In genomic region chr17:3331721-3332461, GRCm38 (mm10) we compare ENCODE assay signal across 9 mouse cellular contexts. TPM values are rescaled to one million over a fixed set of nuclear protein-coding genes. Genes with fewer than 3 reads are reported as not detected.
A peak's percentile ranks its signal among the peaks of the same experiment; 100 is the strongest.
DNase-seq lines count a peak whose midpoint lies in the region; ATAC-seq lines count a peak whose summit lies in the region.
"Had no signal": no experiment of that assay in that cellular context is flagged by ENCODE, and none has a peak within 500 bp of the region (broad histone marks: within the 10 kb centered on the region; RNA-seq: fewer than 3 reads in every experiment).

No protein-coding gene starts in this region.

- H3K4me2 ChIP-seq in heart, embryonic 11.5 days: no peak overlapping the region
- H3K4me2 ChIP-seq in kidney, embryonic 15.5 days: no peak overlapping the region
- H3K4me2 ChIP-seq in liver, embryonic 11.5 days: no peak overlapping the region
- no peak overlapping the region for H3K4me2 ChIP-seq in intestine, embryonic 15.5 days (replicated peaks)

- no peak overlapping the region for H3K9ac ChIP-seq in heart, embryonic 11.5 days (ENCODE audit: low read depth, low read length)
- H3K9ac ChIP-seq in kidney, embryonic 15.5 days: no peak overlapping the region
- no peak overlapping the region for H3K9ac ChIP-seq in liver, embryonic 11.5 days (ENCODE audit: low read depth, low read length)
- H3K9ac ChIP-seq in intestine, embryonic 15.5 days: no peak overlapping the region

- H3K4me1 ChIP-seq in heart, embryonic 11.5 days (ENCODE audit: control insufficient read depth, insufficient read depth, low read length): no peaks in the 10 kb centered on the region
- H3K4me1 ChIP-seq in kidney, embryonic 15.5 days: peaks cover 15% of the 10 kb centered on the region
- H3K4me1 ChIP-seq in liver, embryonic 11.5 days (replicated peaks; ENCODE audit: control insufficient read depth, insufficient read depth, low read length): no peaks in the 10 kb centered on the region
- peaks cover 2% of the 10 kb centered on the region; the same call in 1 of the 2 replicates for H3K4me1 ChIP-seq in intestine, embryonic 15.5 days (replicated peaks)

- DNase-seq in heart, adult 18-20 months: peak; percentile 35 to 57
- peak; percentile 89 for DNase-seq in adrenal gland, adult 2 months
- peak; percentile 95 for DNase-seq in fibroblast of lung, adult 2 months (ENCODE audit: low read depth)
- peak; percentile 28 for DNase-seq in lung, postnatal 36 days
- DNase-seq in liver, embryonic 11.5 days (ENCODE audit: low spot score): no peak

- no peak overlapping the region for H3K4me3 ChIP-seq in heart, embryonic 11.5 days (ENCODE audit: low read depth, low read length)
- no peak overlapping the region for H3K4me3 ChIP-seq in kidney, embryonic 15.5 days (replicated peaks)
- H3K4me3 ChIP-seq in liver, embryonic 11.5 days (ENCODE audit: low read depth, low read length): no peak overlapping the region
- no peak overlapping the region for H3K4me3 ChIP-seq in intestine, embryonic 15.5 days (replicated peaks)
- H3K4me3 ChIP-seq: erythroblast, embryonic 14.5 days had no signal

- H3K36me3 ChIP-seq in heart, embryonic 11.5 days (ENCODE audit: control insufficient read depth, insufficient read depth, low read length): no peaks in the 10 kb centered on the region
- no peaks in the 10 kb centered on the region for H3K36me3 ChIP-seq in kidney, embryonic 15.5 days
- H3K36me3 ChIP-seq in liver, embryonic 11.5 days (ENCODE audit: control insufficient read depth, insufficient read depth, low read length): no peaks in the 10 kb centered on the region
- H3K36me3 ChIP-seq in intestine, embryonic 15.5 days: no peaks in the 10 kb centered on the region

- 75% methylated on average over 7 of the region's 7 CpGs for WGBS in heart, embryonic 11.5 days (ENCODE audit: insufficient replicate concordance)
- WGBS in kidney, embryonic 15.5 days: 49% methylated on average over 7 of the region's 7 CpGs
- WGBS in liver, embryonic 11.5 days: 87% methylated on average over 7 of the region's 7 CpGs
- WGBS in intestine, embryonic 15.5 days: 71% methylated on average over 7 of the region's 7 CpGs

- no peak for ATAC-seq in heart, embryonic 11.5 days (replicated peaks; ENCODE audit: insufficient number of reproducible peaks, low FRiP score, low TSS enrichment)
- ATAC-seq in kidney, embryonic 15.5 days (replicated peaks; ENCODE audit: low FRiP score): peak; percentile 63; the same call in 1 of the 2 replicates
- ATAC-seq in liver, embryonic 11.5 days (replicated peaks; ENCODE audit: low FRiP score): no peak
- ATAC-seq in intestine, embryonic 15.5 days: no peak

- H3K27ac ChIP-seq in heart, embryonic 11.5 days (ENCODE audit: low read depth, low read length): no peak overlapping the region
- peak overlapping the region; percentile 41; the same call in 1 of the 2 replicates for H3K27ac ChIP-seq in kidney, embryonic 15.5 days
- no peak overlapping the region for H3K27ac ChIP-seq in liver, embryonic 11.5 days (ENCODE audit: low read depth, low read length)
- H3K27ac ChIP-seq in intestine, embryonic 15.5 days: no peak overlapping the region

- H3K9me3 ChIP-seq in heart, embryonic 11.5 days (replicated peaks; ENCODE audit: control insufficient read depth, low read length): no peaks in the 10 kb centered on the region
- no peaks in the 10 kb centered on the region for H3K9me3 ChIP-seq in kidney, embryonic 15.5 days (replicated peaks)
- H3K9me3 ChIP-seq in liver, embryonic 11.5 days (ENCODE audit: control insufficient read depth, low read length): 0 out of 2 replicates have a peak, but pooled peaks cover 2% of the 10 kb centered on the region
- H3K9me3 ChIP-seq in intestine, embryonic 15.5 days: no peaks in the 10 kb centered on the region

- peaks cover 6% of the 10 kb centered on the region; the same call in 1 of the 2 replicates for H3K27me3 ChIP-seq in heart, embryonic 11.5 days (ENCODE audit: control insufficient read depth, insufficient read depth, low read length)
- peaks cover 7% of the 10 kb centered on the region; the same call in 1 of the 2 replicates for H3K27me3 ChIP-seq in kidney, embryonic 15.5 days
- H3K27me3 ChIP-seq in liver, embryonic 11.5 days (replicated peaks; ENCODE audit: control insufficient read depth, insufficient read depth, low read length): peaks cover 17% of the 10 kb centered on the region
- H3K27me3 ChIP-seq in intestine, embryonic 15.5 days (replicated peaks): no peaks in the 10 kb centered on the region; the same call in 1 of the 2 replicates

RNA-seq across cellular contexts. Expression of gene Tiam2, which starts 5.5 kb away (rescaled TPM):
- total RNA-seq in heart, adult 18-20 months (2021): 1 to 10 TPM; 2.7 to 3.3 TPM
- polyA plus RNA-seq in heart, embryonic 11.5 days (2014; fragmentation: Nextera tagmentation; extraction: Ambion mirVana): 3.2 and 4.4 TPM in 2 replicates
- 10 to 100 TPM; 22.3 to 29.4 TPM for total RNA-seq in adrenal gland, adult 2 months (2021)
- 5.3 and 6.5 TPM in 2 replicates for polyA plus RNA-seq in adrenal gland, adult 2 months (2012; rRNA removed)
- 4.5 and 5.0 TPM in 2 replicates for polyA plus RNA-seq in kidney, embryonic 15.5 days (2015; fragmentation: Nextera tagmentation; extraction: Ambion mirVana)
- 2.7 and 2.8 TPM in 2 replicates for polyA plus RNA-seq in liver, embryonic 11.5 days (2014; fragmentation: Nextera tagmentation; extraction: Ambion mirVana)
- polyA plus RNA-seq in intestine, embryonic 15.5 days (2015; fragmentation: Nextera tagmentation; extraction: Ambion mirVana): 3.4 and 3.8 TPM in 2 replicates
- polyA plus RNA-seq: erythroblast, embryonic 14.5 days had no signal
